Mouse (Mus musculus): ENCODE measurements around the gene F7. TPM values are rescaled to one million over a fixed set of nuclear protein-coding genes. Genes with fewer than 3 reads are reported as not detected.

The F7 gene
- polyA plus RNA-seq (2015; fragmentation: Nextera tagmentation; extraction: Ambion mirVana): 0.13 and 0.18 TPM in 2 replicates

GRCm38 (mm10) chr8:13025487-13026224 is at the start of gene F7:
Gene F7, plus strand, starts transcription at chr8:13026034.
- H3K27ac ChIP-seq (ENCODE audit: low read length): no peak within 1 kb of the TSS
- no peaks in the 10 kb centered on the region for H3K9me3 ChIP-seq (ENCODE audit: control insufficient read depth, low read length)
- no peak within 1 kb of the TSS for H3K4me3 ChIP-seq (ENCODE audit: low read length)
- no peaks in the 10 kb centered on the region for H3K27me3 ChIP-seq (replicated peaks; ENCODE audit: control insufficient read depth, insufficient read depth, low read length)
- no peaks in the 10 kb centered on the region for H3K4me1 ChIP-seq (ENCODE audit: control insufficient read depth, insufficient read depth, low read length)
- WGBS: 57% methylated on average over 10 of the region's 10 CpGs
- H3K36me3 ChIP-seq (ENCODE audit: control insufficient read depth, insufficient read depth, low read length): no peaks in the 10 kb centered on the region
- ATAC-seq: no peak
- no peak within 1 kb of the TSS for H3K9ac ChIP-seq (ENCODE audit: low read depth, low read length)
- H3K4me2 ChIP-seq (ENCODE audit: low read depth, low read length): no peak within 1 kb of the TSS

DNA sequence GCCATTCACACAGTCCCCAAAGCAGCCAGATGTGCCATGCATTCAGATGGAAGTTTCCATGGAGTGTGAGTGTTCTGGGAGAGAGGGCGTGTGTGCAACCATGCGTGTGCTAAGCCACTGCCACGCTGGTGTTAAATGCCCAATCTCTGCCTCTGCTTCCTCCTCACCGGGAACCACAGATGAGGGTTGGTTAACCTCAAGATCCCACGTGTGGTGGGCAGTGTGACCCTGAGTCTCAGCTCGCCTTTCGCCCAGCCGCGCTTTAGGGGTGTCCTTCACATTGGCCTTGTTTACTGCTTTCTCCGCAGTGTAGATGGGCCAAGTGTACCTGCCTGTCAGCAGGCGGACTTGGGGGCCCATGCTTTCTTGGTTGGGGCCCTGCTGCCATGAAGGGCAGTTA is 49.5 kb upstream of the F7 start:
- Histone ChIP-seq H3K4me2 (ENCODE audit: low read depth, low read length) (no peak overlapping the region), H3K36me3 (ENCODE audit: control insufficient read depth, insufficient read depth, low read length) (no peaks in the 10 kb centered on the region), H3K4me3 (ENCODE audit: low read length) (no peak overlapping the region), H3K9ac (ENCODE audit: low read depth, low read length) (no peak overlapping the region), H3K4me1 (ENCODE audit: control insufficient read depth, insufficient read depth, low read length) (no peaks in the 10 kb centered on the region), H3K27me3 (replicated peaks; ENCODE audit: control insufficient read depth, insufficient read depth, low read length) (no peaks in the 10 kb centered on the region), H3K9me3 (ENCODE audit: control insufficient read depth, low read length) (no peaks in the 10 kb centered on the region), H3K27ac (ENCODE audit: low read length) (no peak overlapping the region)
- 83% methylated on average over 11 of the region's 11 CpGs for WGBS
- no peak for ATAC-seq

GRCm38 (mm10) chr8:12976723-12977122 is 49.1 kb upstream of the F7 start:
- H3K27me3 ChIP-seq (replicated peaks; ENCODE audit: control insufficient read depth, insufficient read depth, low read length): no peaks in the 10 kb centered on the region
- H3K9ac ChIP-seq (ENCODE audit: low read depth, low read length): no peak overlapping the region; the same call in 1 of the 2 replicates
- no peak overlapping the region for H3K27ac ChIP-seq (ENCODE audit: low read length)
- H3K36me3 ChIP-seq (ENCODE audit: control insufficient read depth, insufficient read depth, low read length): no peaks in the 10 kb centered on the region
- H3K4me2 ChIP-seq (ENCODE audit: low read depth, low read length): no peak overlapping the region
- ATAC-seq: no peak
- H3K4me1 ChIP-seq (ENCODE audit: control insufficient read depth, insufficient read depth, low read length): no peaks in the 10 kb centered on the region
- no peaks in the 10 kb centered on the region for H3K9me3 ChIP-seq (ENCODE audit: control insufficient read depth, low read length)
- 51% methylated on average over 5 of the region's 5 CpGs for WGBS
- H3K4me3 ChIP-seq (ENCODE audit: low read length): no peak overlapping the region

GRCm38 (mm10) chr8:12977325-12977724 is 48.5 kb upstream of the F7 start:
- WGBS: 68% methylated on average over 12 of the region's 12 CpGs
- Histone ChIP-seq H3K9ac (ENCODE audit: low read depth, low read length) (no peak overlapping the region), H3K27ac (ENCODE audit: low read length) (no peak overlapping the region), H3K9me3 (ENCODE audit: control insufficient read depth, low read length) (no peaks in the 10 kb centered on the region), H3K27me3 (replicated peaks; ENCODE audit: control insufficient read depth, insufficient read depth, low read length) (no peaks in the 10 kb centered on the region), H3K4me3 (ENCODE audit: low read length) (no peak overlapping the region), H3K4me1 (ENCODE audit: control insufficient read depth, insufficient read depth, low read length) (no peaks in the 10 kb centered on the region), H3K36me3 (ENCODE audit: control insufficient read depth, insufficient read depth, low read length) (no peaks in the 10 kb centered on the region), H3K4me2 (ENCODE audit: low read depth, low read length) (no peak overlapping the region)
- no peak for ATAC-seq

DNA sequence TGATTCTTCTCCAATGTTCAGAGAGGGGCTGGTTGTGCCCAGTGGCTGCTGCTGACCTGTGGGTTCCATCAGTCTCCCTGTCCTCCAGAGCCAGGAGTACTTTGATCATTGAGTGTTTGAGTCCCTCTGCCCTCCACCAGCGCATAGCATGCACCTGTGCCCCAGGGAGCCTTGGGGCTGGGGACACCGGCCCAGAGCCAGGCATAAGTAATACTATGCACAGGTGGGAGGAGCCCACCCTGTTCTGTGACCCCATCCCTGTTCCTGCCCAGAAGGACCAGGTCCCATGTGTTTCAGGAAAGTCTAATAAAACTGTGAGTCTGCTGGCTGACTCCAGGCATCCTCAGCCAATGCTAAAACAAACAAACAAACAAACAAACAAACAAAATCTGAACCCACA is 47.5 kb upstream of the F7 start:
- WGBS: 56% methylated on average over 2 of the region's 2 CpGs
- H3K27ac ChIP-seq (ENCODE audit: low read length): no peak overlapping the region
- H3K9ac ChIP-seq (ENCODE audit: low read depth, low read length): no peak overlapping the region
- ATAC-seq: peak; percentile 40
- no peaks in the 10 kb centered on the region for H3K27me3 ChIP-seq (replicated peaks; ENCODE audit: control insufficient read depth, insufficient read depth, low read length)
- no peaks in the 10 kb centered on the region for H3K9me3 ChIP-seq (ENCODE audit: control insufficient read depth, low read length)
- H3K4me3 ChIP-seq (ENCODE audit: low read length): no peak overlapping the region
- H3K4me2 ChIP-seq (ENCODE audit: low read depth, low read length): no peak overlapping the region
- H3K36me3 ChIP-seq (ENCODE audit: control insufficient read depth, insufficient read depth, low read length): no peaks in the 10 kb centered on the region
- no peaks in the 10 kb centered on the region for H3K4me1 ChIP-seq (ENCODE audit: control insufficient read depth, insufficient read depth, low read length)

GRCm38 (mm10) chr8:12978726-12979125 is 47.1 kb upstream of the F7 start:
- H3K27ac ChIP-seq (ENCODE audit: low read length): no peak overlapping the region
- no peak overlapping the region for H3K4me3 ChIP-seq (ENCODE audit: low read length)
- H3K4me2 ChIP-seq (ENCODE audit: low read depth, low read length): no peak overlapping the region
- H3K4me1 ChIP-seq (ENCODE audit: control insufficient read depth, insufficient read depth, low read length): no peaks in the 10 kb centered on the region
- no peaks in the 10 kb centered on the region for H3K36me3 ChIP-seq (ENCODE audit: control insufficient read depth, insufficient read depth, low read length)
- ATAC-seq: peak; percentile 84
- H3K9me3 ChIP-seq (ENCODE audit: control insufficient read depth, low read length): no peaks in the 10 kb centered on the region
- 27% methylated on average over 5 of the region's 5 CpGs for WGBS
- H3K9ac ChIP-seq (ENCODE audit: low read depth, low read length): no peak overlapping the region
- no peaks in the 10 kb centered on the region for H3K27me3 ChIP-seq (replicated peaks; ENCODE audit: control insufficient read depth, insufficient read depth, low read length)

GRCm38 (mm10) chr8:12983681-12984467 is 42.0 kb upstream of the F7 start:
- no peak overlapping the region for H3K27ac ChIP-seq (ENCODE audit: low read length)
- H3K9me3 ChIP-seq (ENCODE audit: control insufficient read depth, low read length): no peaks in the 10 kb centered on the region
- H3K9ac ChIP-seq (ENCODE audit: low read depth, low read length): no peak overlapping the region
- 78% methylated on average over 18 of the region's 18 CpGs for WGBS
- no peaks in the 10 kb centered on the region for H3K27me3 ChIP-seq (replicated peaks; ENCODE audit: control insufficient read depth, insufficient read depth, low read length)
- no peaks in the 10 kb centered on the region for H3K36me3 ChIP-seq (ENCODE audit: control insufficient read depth, insufficient read depth, low read length)
- no peak overlapping the region for H3K4me3 ChIP-seq (ENCODE audit: low read length)
- no peak overlapping the region for H3K4me2 ChIP-seq (ENCODE audit: low read depth, low read length)
- no peak for ATAC-seq
- H3K4me1 ChIP-seq (ENCODE audit: control insufficient read depth, insufficient read depth, low read length): no peaks in the 10 kb centered on the region

DNA sequence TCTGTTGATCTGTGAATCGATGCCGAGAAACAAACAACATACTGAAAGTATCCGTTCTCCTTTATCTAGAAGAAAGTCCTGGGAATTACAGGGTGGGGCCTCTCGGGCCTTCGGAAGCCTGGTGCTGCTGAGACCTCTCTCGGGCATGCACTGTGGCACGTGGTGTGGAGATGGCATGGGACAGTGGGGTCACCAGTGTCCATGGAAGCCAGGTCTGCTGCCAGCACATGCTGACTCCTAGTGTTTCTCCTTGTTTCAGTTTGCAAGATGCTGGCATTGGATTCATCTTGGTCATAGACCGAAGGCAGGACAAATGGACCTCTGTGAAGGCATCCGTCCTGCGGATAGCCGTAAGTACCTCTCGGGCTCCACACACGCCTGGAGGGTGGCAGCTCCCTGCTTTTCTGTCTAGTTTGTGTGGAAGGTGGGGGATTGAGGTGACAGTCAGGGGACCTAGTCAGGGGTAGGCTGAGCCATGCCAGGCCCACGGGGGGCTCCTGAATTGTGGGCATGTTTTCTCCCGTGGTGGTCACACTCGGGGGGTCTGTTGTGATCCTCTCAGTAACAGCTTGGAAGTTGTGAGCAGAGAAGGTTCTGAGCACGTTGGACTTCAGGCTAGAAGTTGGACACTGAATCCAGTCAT is 41.1 kb upstream of the F7 start:
- H3K9me3 ChIP-seq (ENCODE audit: control insufficient read depth, low read length): no peaks in the 10 kb centered on the region
- no peaks in the 10 kb centered on the region for H3K4me1 ChIP-seq (ENCODE audit: control insufficient read depth, insufficient read depth, low read length)
- no peak for ATAC-seq
- H3K27me3 ChIP-seq (replicated peaks; ENCODE audit: control insufficient read depth, insufficient read depth, low read length): no peaks in the 10 kb centered on the region
- no peak overlapping the region for H3K4me3 ChIP-seq (ENCODE audit: low read length)
- WGBS: 86% methylated on average over 17 of the region's 17 CpGs
- H3K36me3 ChIP-seq (ENCODE audit: control insufficient read depth, insufficient read depth, low read length): no peaks in the 10 kb centered on the region
- H3K9ac ChIP-seq (ENCODE audit: low read depth, low read length): no peak overlapping the region
- no peak overlapping the region for H3K4me2 ChIP-seq (ENCODE audit: low read depth, low read length)
- H3K27ac ChIP-seq (ENCODE audit: low read length): no peak overlapping the region

DNA sequence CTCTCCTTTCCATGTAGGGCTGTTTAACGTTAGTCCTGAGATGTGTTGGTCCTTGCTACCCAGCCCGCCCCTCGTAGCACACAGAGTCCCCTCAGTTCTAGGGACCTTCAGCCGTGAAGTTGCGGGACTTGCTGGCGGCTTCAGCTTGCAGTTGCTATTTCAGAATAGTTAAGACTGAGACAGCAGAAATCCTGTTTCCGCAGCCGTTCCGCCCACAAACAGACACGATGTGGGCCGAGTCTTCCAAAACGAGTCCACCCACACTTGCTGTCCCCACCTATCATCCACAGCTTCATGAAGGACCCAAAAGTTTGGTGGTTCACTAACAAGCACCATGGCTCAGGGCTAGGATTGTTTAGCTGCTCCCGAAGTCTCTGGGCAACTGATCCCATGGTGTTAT is 40.6 kb upstream of the F7 start:
- H3K4me1 ChIP-seq (ENCODE audit: control insufficient read depth, insufficient read depth, low read length): no peaks in the 10 kb centered on the region
- H3K4me2 ChIP-seq (ENCODE audit: low read depth, low read length): no peak overlapping the region
- H3K9me3 ChIP-seq (ENCODE audit: control insufficient read depth, low read length): no peaks in the 10 kb centered on the region
- WGBS: 91% methylated on average over 13 of the region's 13 CpGs
- no peak overlapping the region for H3K27ac ChIP-seq (ENCODE audit: low read length)
- no peaks in the 10 kb centered on the region for H3K36me3 ChIP-seq (ENCODE audit: control insufficient read depth, insufficient read depth, low read length)
- no peak overlapping the region for H3K4me3 ChIP-seq (ENCODE audit: low read length)
- H3K9ac ChIP-seq (ENCODE audit: low read depth, low read length): no peak overlapping the region
- no peak for ATAC-seq
- no peaks in the 10 kb centered on the region for H3K27me3 ChIP-seq (replicated peaks; ENCODE audit: control insufficient read depth, insufficient read depth, low read length)
